Mouse (Mus musculus) urinary bladder, postnatal 10 days (tissue): ENCODE results near the gene Spata5.
"Not testable (repeated sequence)": the region's sequence is repeated elsewhere in the genome, so short reads cannot be mapped to it uniquely, and the experiment has no call there.

Experiments used
- DNase-seq: peaks from one replicate; pipeline ENCODE4 v3.0.0; 2022; ENCODE audit warnings: low spot score

The Spata5 gene

DNA sequence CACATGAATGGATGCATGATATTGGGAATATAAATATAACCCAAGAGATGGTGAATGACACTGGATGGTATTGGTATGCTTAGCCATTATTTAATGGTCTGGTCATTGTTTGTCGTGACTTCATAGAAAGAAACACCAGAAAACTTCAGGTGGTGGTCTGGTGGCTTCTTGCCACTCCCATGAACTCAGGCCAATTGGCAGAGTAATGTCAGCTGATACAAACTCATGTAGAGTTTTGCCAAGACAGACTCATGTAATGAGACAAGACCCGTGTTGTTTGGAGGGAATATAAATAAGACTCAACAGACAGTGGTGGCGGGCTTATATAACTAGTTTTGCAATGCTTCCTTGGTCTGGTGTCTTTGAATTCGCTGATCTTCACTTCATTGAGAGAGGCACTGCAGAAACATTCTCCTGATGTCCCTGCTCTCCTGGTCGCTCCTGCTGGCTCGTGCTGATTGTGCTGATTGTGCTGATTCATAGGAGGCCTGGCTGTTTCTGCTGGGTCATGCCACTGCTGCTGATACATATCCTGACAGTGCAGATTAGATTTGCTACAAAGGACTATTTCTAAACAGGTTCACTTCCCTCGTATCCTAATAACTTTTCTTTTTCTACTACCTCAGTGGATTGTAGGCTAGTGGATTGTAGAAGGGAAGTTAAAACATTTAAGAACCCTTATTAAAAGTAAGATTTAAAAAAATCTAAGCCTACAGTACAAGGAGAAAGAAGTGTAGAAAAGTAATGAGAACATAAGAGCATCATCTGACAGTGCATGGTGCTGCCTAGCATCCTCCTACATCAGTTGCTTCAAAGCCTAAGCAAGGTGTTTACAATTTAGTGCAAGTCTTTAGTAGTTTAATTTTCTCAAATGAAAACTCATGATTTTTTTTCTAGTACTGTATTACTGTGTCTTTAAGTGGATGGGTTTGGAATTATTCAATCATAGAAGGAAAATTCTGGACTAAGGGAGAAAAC, 90.6 kb downstream of the Spata5 start:
- DNase-seq: no peak

DNA sequence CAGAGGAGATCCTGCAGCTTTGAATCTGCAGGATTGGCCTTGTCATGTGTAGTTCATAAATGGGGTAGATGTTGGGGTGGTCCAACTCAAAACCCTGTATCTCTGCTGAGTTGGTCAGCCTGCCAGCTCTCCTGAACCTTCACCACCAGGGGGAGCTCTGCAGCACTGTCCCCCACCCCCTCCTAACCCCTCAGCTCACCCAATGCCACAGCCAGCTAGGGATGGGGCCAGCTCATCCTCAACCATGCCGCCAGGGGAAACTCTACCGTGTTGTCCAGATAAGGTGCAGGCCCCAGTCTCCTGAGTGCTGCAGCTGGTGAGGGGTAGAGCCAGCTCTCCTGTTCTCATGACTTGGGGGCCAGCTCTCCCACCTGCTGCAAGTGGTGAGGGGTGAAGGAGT, 95.8 kb downstream of the Spata5 start:
- peak; percentile 9 for DNase-seq

DNA sequence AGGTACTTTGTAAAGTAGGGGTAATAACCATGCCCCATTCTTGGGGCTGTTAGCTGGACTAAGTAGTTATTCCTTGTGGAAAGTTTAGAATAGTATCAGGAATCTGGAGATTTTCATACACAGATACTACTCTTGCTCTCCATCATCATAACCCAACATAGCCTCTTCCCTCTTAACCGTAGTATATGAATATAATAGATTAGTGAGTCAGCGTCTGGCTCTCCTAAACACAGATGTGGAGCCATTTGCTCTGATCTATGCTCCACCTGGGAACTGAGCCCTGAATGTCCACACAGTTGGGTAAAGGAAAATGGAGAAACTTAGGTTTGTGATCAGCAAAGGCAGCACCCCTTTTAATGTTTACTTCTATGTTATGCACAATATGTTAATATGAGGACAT, 96.7 kb downstream of the Spata5 start:
- DNase-seq: no peak

DNA sequence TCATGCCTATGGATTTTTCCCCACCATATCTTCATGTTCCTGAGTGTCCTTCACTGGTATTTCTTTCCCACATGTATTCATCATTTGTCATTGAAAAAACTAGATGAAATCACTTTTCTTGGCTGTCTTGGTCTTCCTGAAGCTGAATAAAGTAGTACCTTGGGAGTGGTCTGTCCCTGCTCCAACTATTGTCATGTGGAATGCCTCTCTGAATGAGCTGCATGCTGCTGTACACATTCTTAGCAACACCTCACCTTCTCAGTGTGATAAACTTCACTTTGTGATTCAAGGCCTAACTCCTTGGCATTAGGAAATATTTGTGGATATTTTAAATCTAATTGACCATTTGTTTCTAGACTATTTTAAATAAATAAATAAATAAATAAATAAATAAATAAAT, 98.9 kb downstream of the Spata5 start:
- no peak for DNase-seq

DNA sequence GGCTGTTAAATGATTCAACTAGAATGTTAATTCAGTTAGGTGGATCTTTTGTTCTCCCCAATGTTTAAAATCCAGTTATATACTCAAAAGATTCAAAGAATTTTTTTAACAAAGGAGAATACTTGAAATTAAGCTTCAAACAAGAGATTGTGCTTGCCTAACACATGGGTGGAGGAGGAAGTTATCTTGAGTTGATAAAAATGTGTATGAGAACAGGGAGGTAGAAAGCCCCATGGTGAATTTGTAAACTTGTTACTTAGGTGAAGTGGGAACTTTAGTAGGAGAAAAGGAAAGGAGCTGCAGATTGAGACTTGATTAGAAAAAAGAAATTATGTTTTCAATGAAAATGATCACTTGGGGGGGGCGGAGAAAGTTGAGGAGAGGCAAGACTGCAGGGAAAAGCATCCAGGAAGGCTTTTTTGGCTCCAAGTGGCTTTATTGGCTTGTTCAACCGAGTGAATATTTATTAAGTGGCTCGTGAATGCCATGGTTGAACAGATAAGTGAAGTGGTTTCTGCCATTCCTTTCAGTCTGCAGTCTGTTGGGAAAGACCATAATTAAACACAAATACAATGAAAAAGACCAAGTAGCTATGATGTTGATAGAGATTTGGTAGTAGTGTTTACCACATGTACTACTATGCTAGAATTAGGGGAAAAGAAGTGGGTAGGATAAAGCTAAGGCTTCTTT, 100.8 kb downstream of the Spata5 start:
- DNase-seq: no peak

DNA sequence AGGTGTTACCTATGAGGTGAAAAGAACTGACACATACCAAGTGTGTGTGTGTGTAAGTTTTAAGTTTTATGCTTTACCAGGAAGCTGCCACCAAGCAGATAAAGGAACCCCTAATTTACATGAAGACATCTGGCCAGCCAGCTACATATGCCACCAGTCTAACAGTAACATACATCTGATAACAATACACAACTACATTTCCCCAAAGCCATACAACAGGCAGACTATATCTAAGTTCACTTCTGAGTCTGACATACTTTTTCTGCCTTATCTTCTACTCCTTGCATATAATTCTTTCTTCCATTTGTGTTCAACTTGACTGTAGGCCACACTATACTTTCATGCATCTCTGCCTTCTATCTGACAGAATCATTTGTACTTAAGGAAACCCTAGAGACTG, 112.4 kb downstream of the Spata5 start:
- DNase-seq: no peak

DNA sequence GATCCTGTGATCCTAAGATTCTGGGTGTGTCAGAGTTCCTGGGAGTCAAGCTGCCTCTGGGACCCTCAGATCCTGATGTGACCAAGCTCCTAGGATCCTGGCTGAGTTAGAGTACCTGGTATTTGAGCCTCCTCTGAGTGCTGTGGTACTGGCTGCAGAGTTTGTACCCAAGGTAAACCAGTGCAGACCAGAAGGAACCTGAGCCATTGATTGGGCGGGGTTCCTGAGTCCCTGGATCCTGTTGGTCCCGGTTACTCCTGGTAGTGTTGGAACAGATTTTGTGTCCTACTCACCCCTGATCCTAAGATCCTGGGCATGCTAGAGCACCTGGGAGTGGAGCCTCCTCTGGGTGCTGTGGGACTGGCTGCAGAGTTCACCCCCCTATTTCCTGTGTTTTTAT, 121.0 kb downstream of the Spata5 start:
- not testable (repeated sequence) for DNase-seq

DNA sequence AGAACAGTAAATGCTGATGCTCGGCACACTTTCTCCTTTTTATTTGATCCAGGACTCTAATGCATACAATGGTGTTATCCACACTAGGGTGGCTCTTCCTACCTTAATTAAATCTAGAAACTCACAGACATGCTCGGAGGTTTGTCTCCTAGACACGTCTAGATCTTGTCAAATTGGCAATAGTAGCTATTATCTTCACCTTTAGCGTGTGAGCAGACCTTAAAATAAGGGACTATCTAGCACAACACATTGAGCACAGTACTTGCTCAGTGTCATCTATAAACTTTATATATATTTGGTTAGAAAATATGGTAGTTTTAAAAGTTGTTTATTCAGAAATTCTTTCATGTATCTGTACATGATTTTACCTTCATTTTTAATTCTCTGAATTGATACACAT, 126.7 kb downstream of the Spata5 start:
- no peak for DNase-seq

DNA sequence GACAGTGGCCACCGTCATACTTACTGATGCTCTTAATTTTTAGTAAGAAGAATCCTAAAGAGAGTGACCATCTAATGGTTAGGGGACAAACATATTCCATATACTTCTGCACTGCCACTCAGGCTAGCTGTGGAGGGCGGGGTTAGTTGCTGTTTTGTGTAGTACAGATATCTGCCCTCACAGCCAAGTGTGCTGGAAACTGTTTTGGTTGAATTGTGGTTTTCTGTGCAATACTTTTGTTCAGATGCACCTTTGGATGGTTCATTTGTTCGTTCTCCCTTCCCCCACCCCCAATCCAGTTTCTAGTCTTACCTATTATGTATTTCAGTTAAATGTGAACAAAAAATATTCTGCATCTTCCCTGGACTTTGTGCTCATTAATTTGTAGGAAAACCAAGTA, 130.5 kb downstream of the Spata5 start:
- no peak for DNase-seq

DNA sequence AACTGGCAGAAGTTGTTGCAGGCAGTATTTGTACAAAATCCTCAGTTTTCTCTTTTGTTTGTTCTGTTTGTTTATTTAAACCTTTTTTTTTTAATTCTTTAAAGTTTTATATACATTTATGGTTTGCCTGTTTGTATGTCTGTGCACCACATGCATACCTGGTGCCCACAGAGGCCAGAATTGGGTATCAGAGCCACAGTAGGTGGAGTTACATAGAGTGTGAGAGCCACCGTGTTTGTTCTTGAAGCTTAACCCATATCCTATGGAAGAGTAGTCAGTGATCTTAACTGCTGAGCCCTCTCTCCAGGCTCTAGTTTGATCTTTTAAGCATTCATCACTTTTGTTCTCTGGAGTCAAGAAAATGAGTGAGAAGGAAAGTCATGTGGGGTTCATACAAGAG, 130.9 kb downstream of the Spata5 start:
- no peak for DNase-seq

DNA sequence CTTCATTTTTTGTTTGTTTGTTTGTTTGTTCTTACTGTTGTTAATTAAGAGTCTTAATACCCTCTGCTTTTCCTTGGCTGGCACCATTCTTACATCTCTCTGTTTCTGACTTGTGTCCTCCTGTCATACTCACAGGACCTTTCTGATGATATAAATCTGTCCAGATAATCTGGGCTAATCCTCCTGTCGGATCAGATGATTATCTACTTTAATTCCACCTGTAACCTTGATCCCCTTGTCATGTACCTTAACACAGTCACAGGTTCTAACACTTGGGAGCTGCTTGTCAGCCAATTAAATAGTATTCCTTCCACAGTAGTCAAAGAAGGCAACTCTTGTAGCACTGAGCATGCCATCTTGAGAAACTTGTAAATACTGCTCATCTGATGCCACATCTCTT, 131.8 kb downstream of the Spata5 start:
- no peak for DNase-seq

DNA sequence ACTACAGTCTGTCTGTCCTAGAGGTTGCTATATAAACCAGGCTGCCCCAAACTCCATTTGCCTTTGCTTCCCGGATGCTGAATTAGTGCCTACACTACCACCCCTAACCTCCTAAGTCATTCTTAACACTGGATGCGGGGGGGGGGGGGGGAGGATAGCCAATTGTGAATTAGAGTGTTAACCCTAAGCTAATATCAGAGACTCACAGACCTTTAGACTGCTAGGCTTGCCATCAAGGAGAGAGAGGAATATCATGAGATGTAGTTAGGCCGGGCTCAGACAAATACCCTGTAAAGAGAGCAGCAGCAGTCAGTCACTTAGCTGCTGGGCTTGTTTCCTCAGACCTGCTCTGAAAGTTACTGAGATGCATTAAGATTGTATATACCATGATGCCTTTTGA, 132.5 kb downstream of the Spata5 start:
- DNase-seq: no peak

DNA sequence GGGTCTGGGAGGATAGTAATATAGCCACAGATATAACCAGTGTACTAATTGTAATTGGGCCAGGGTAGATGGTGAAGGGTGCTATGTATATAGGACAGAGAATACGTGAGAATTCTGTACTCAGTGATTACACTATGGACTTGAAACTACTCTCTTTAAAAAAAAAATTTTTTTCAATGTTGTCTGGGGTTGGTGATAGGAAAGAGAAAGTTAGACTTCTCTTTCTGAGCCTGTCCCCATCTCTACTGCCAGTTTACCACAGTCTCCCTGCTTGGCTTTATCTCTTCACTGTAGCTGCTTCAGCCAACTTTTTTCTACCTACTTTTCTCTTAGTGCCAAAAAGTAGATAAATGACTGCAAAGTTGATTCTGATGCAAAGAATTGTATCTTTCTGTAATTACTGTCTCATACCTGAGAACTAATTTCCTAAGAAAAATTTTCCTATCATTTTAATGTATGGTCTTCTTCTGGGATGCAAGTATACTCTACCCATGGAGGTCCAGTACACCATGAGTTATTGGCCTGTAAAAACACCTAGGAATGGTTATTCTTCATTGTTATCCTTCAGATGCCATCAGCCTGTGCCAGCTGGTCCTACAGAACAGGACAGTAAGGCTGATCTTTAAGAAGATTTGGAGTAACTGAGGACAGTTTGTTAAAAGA, 133.8 kb downstream of the Spata5 start:
- DNase-seq: no peak

DNA sequence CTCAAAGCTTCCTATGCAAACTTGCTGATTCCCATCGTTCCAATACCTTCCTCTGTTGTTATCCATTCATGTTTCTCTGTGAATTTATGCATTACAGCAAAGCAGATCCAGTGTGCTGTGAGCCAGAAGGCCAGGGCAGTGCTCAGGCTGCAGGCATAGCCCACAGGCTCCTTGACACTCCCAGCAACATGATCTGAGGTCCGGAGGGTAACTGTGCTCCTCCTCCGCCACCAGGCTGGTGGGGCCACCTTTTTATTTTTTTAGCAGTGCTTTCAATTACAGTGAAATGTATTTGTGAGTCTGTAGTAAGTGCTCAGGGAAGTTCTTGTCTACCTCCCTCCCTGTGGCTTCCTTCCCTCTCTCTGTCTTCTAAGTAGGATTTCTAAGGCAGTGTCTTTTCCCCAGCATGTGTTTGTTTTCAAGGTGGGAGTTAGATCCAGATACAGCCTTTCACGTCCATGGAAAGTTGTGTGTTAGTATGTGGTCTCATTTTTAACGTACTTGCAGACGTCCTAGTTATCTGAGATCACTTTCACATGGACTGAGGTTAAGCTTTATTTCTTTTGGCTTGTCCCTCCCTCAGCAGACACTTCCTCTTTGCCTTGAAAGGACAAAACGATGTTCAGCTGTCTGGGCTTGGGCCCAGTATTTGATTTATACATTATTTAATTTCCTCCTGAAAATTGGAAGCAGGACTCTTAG, 136.9 kb downstream of the Spata5 start:
- no peak for DNase-seq

DNA sequence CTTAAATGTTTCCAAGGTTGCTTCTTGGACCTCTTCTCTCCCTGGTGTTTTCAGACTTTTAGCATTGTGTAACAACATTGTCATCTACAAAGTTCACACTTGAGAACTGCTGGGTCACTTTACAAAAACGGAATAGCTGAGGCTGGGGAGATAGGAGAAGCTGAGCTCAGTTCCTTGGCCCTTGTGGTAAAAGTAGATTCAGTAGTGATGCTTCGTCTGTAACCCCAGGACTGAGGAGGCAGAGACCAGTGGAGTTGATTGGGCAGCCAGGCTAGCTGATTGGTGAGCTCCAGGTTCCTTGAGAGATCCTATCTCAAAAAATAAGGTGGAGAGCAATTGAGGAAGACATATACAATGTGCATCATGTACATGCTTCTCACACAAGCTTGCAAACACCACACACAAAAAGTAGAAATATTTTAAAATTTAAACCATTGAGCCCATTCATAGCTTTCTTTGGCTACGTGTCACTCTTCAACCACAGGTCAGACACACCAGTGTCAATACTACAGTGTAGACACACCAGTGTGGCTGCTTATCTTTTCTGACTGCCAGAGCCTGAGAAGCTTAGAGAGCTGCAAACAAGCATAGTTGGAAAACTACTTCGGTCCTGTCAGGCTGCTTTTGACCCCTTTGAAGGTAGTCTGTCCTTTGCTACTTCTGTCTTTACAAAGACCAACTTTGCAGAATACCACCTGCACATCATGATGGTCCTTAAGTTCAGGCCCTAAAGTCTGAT, 138.2 kb downstream of the Spata5 start:
- DNase-seq: no peak

DNA sequence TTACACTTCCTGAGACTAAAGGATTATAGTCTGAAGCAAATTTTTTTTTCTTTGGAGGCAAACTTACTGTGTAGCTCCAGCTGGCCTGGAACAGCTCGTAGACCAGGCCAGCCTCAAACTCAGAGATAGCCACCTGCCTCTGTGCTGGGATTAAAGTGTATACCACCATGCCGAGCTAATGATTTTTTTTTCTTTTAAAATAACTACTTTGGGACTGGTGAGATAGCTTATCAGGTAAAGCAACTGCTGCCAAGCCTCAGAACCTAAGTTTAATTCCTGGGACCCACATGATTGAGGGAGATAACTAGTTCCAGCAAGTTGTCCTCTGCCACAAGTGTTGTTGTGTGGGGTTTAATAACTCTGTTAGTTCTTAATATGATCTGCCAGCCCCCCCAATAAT, 139.6 kb downstream of the Spata5 start:
- no peak for DNase-seq

DNA sequence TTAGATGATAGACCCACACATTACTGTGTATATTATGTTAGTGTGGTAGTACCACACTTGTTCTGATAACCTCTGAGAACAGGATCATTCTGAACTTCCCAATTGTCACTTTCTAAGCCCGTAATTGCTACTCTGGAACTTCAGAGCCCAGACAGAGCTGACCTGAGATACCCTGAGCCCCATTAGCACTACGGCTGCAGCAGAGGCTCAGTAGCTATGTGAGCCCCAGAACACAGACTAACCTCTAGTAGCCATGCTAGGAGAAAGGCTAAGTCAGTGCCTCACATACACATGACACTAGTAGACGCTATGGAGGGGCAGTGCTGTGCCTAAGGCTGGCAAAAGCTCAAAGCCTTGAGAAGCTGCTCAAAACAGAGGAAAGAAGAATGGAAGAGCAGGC, 141.8 kb downstream of the Spata5 start:
- DNase-seq: no peak

DNA sequence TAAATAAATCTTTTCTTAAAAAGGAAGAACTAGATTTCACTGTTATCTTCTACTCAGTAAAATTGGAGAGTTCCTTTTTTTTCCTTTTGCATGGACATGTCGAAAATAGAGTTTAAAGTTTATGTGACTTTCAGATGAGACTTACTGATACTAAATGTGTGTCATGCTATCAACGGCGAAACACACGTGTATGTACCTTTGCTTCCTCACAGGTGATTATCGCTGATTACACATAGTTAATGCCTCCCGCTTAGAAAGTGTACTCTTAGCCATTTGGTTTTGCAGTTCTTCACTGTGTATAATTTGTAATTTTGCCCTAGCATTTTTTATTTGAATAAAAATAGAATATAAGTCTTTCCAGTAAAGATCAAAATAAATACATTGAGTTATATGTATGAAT, 146.4 kb downstream of the Spata5 start:
- DNase-seq: no peak

DNA sequence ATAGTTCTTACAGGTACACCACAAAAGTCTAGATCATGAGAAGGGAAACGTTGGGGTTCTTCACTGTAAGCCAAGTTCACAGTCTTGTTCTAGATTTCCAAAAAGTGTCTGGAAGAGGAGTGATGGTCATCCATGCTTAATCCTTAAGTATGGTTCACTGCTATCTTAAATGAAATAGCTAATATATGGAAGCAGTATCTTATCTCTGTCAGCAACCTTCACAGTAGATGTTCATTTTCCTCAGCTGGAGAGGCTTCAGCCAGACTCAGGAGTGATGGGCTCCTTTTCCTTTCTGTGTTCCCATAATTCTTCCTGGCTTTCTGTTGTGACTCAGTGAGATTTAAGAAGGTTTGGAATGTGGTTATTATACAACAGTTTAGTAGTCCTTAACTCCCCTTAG, 147.8 kb downstream of the Spata5 start:
- DNase-seq: no peak

DNA sequence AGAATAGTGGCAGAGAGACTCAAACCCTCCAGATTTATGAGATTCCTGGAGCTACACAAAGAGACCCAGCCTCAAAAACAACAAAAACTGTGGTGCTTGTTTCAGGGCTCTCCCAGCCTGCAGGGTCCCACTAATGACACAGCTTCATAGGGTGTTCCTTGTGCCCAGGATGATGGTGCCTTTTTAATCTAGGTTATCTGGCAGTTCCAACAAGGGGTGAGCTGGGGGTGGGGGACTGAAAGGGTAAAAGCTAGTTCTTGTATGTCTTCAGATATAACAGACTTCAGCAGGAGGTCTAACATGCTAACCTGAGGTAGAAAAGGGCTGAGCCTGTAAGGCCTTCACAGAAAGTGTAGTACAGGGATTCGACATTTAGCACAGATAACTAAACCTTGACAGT, 149.1 kb downstream of the Spata5 start:
- no peak for DNase-seq
